Mouse (Mus musculus) heart, embryonic 10.5 days (tissue): ENCODE results near the gene Trmt11. TPM values are rescaled to one million over a fixed set of nuclear protein-coding genes. Genes with fewer than 3 reads are reported as not detected.
A peak's percentile ranks its signal among the peaks of the same experiment; 100 is the strongest.
"Not testable (repeated sequence)": the region's sequence is repeated elsewhere in the genome, so short reads cannot be mapped to it uniquely, and the experiment has no call there.

ENCODE experiments used
- DNase-seq: peaks from one replicate; pipeline ENCODE4 v3.0.0-alpha.2; 2017; ENCODE audit warnings: low spot score
- H3K27ac ChIP-seq: fragments of 300-500 bp; sonication (generic); 2 replicates; pipeline ENCODE4 v1.5.1; 2016; ENCODE audit warnings: mild to moderate bottlenecking
- H3K27me3 ChIP-seq: fragments of 300-500 bp; sonication (generic); 2 replicates; pipeline ENCODE4 v1.6.1; 2016; ENCODE audit warnings: mild to moderate bottlenecking; ENCODE audit not compliant: poor library complexity, insufficient read depth, severe bottlenecking
- H3K36me3 ChIP-seq: fragments of 300-500 bp; sonication (generic); 2 replicates; pipeline ENCODE4 v1.6.1; 2016; ENCODE audit warnings: mild to moderate bottlenecking, moderate library complexity
- H3K4me1 ChIP-seq: fragments of 300-500 bp; sonication (generic); 2 replicates; pipeline ENCODE4 v1.6.1; 2016; ENCODE audit warnings: mild to moderate bottlenecking
- H3K4me3 ChIP-seq: fragments of 300-500 bp; sonication (generic); 2 replicates; pipeline ENCODE4 v1.5.1; 2016; ENCODE audit warnings: mild to moderate bottlenecking, moderate library complexity
- H3K9me3 ChIP-seq: fragments of 300-500 bp; sonication (generic); 2 replicates; pipeline ENCODE4 v1.6.1; 2016; ENCODE audit warnings: mild to moderate bottlenecking, moderate library complexity
- WGBS: fragments of 180-500 bp; shearing (Covaris S2); methylation state at CpG from one replicate; pipeline ENCODE4 v1.1.7; 2016; 5-methylcytosine and 5-hydroxymethylcytosine counted together
- polyA plus RNA-seq: library from polyadenylated mRNA; unstranded; fragments of >200 nt; fragmentation: Nextera tagmentation; extraction: Ambion mirVana; gene quantifications from 2 replicates; pipeline ENCODE4 v1.2.1, GENCODE M21; 2016

Trmt11 gene
- 23.1 and 30.3 TPM in 2 replicates for polyA plus RNA-seq

GRCm38 (mm10) chr10:30600542-30600966 is at the start of gene Trmt11:
Trmt11 (minus strand) TSS chr10:30600749.
- H3K27me3 ChIP-seq: no peaks in the 10 kb centered on the region
- peak within 1 kb of the TSS; percentile 96 for H3K27ac ChIP-seq
- peak within 1 kb of the TSS; percentile 91 for H3K4me3 ChIP-seq
- peaks cover 5% of the 10 kb centered on the region; the same call in 1 of the 2 replicates for H3K4me1 ChIP-seq
- peaks cover 18% of the 10 kb centered on the region for H3K36me3 ChIP-seq
- WGBS: under 1% methylated on average over 28 of the region's 28 CpGs
- DNase-seq: peak; percentile 97
- H3K9me3 ChIP-seq: no peaks in the 10 kb centered on the region

- WGBS: 85% methylated on average over 2 of the region's 2 CpGs
Observed at GRCm38 (mm10) chr10:30647681-30648080, 47.1 kb upstream of the Trmt11 start.

GRCm38 (mm10) chr10:30638216-30638615 is 37.7 kb upstream of the Trmt11 start:
- no peak for DNase-seq
- H3K27me3 ChIP-seq: no peaks in the 10 kb centered on the region
- no peak overlapping the region for H3K4me3 ChIP-seq
- H3K27ac ChIP-seq: no peak overlapping the region
- no peaks in the 10 kb centered on the region for H3K9me3 ChIP-seq
- H3K4me1 ChIP-seq: no peaks in the 10 kb centered on the region
- 79% methylated on average over 3 of the region's 3 CpGs for WGBS
- no peaks in the 10 kb centered on the region for H3K36me3 ChIP-seq

More at GRCm38 (mm10) chr10:30647681-30648080, 47.1 kb upstream of the Trmt11 start:
- Histone ChIP-seq H3K4me3 (no peak overlapping the region), H3K27ac (no peak overlapping the region), H3K36me3 (peaks cover 17% of the 10 kb centered on the region), H3K4me1 (no peaks in the 10 kb centered on the region), H3K27me3 (no peaks in the 10 kb centered on the region), H3K9me3 (no peaks in the 10 kb centered on the region)
- no peak for DNase-seq

- not testable (repeated sequence) for H3K27ac ChIP-seq, H3K9me3 ChIP-seq, DNase-seq, H3K27me3 ChIP-seq, H3K36me3 ChIP-seq, H3K4me1 ChIP-seq, H3K4me3 ChIP-seq
- 70% methylated on average over 1 of the region's 1 CpGs for WGBS
Observed at GRCm38 (mm10) chr10:30636474-30637154, 36.1 kb upstream of the Trmt11 start.

- Histone ChIP-seq H3K27ac (no peak overlapping the region), H3K9me3 (no peaks in the 10 kb centered on the region), H3K36me3 (no peaks in the 10 kb centered on the region), H3K4me3 (no peak overlapping the region), H3K27me3 (no peaks in the 10 kb centered on the region), H3K4me1 (no peaks in the 10 kb centered on the region)
- WGBS: 96% methylated on average over 1 of the region's 1 CpGs
- DNase-seq: no peak
Observed at GRCm38 (mm10) chr10:30632718-30633117, 32.2 kb upstream of the Trmt11 start.

GRCm38 (mm10) chr10:30629977-30630376 is 29.4 kb upstream of the Trmt11 start:
- Histone ChIP-seq H3K4me1 (no peaks in the 10 kb centered on the region), H3K4me3 (no peak overlapping the region), H3K9me3 (no peaks in the 10 kb centered on the region), H3K27me3 (no peaks in the 10 kb centered on the region), H3K36me3 (no peaks in the 10 kb centered on the region), H3K27ac (no peak overlapping the region)
- no peak for DNase-seq

- H3K9me3 ChIP-seq: no peaks in the 10 kb centered on the region
- no peaks in the 10 kb centered on the region for H3K36me3 ChIP-seq
- no peak within 1 kb of the TSS for H3K27ac ChIP-seq
- WGBS: 84% methylated on average over 3 of the region's 3 CpGs
- no peak within 1 kb of the TSS for H3K4me3 ChIP-seq
- H3K27me3 ChIP-seq: no peaks in the 10 kb centered on the region
- H3K4me1 ChIP-seq: no peaks in the 10 kb centered on the region
- no peak for DNase-seq
Observed at GRCm38 (mm10) chr10:30629513-30629912, 29.0 kb upstream of the Trmt11 start, which contains the start of gene Hint3. Hint3 (minus strand) TSS chr10:30629632.

- WGBS: 84% methylated on average over 11 of the region's 11 CpGs
- not testable (repeated sequence) for H3K9me3 ChIP-seq, H3K27ac ChIP-seq, H3K4me1 ChIP-seq, DNase-seq, H3K27me3 ChIP-seq, H3K4me3 ChIP-seq, H3K36me3 ChIP-seq
Observed at GRCm38 (mm10) chr10:30628444-30628843, 27.9 kb upstream of the Trmt11 start.

GRCm38 (mm10) chr10:30627548-30627947 is 27.0 kb upstream of the Trmt11 start:
- H3K27ac ChIP-seq: no peak overlapping the region
- WGBS: 30% methylated on average over 1 of the region's 1 CpGs

GRCm38 (mm10) chr10:30624161-30625019 is 23.8 kb upstream of the Trmt11 start:
- no peak for DNase-seq
- WGBS: 68% methylated on average over 5 of the region's 5 CpGs
- H3K4me1 ChIP-seq: no peaks in the 10 kb centered on the region
- no peaks in the 10 kb centered on the region for H3K27me3 ChIP-seq
- H3K36me3 ChIP-seq: no peaks in the 10 kb centered on the region
- no peaks in the 10 kb centered on the region for H3K9me3 ChIP-seq
- no peak overlapping the region for H3K4me3 ChIP-seq
- H3K27ac ChIP-seq: no peak overlapping the region

More at GRCm38 (mm10) chr10:30627548-30627947, 27.0 kb upstream of the Trmt11 start:
- Histone ChIP-seq H3K36me3 (no peaks in the 10 kb centered on the region), H3K4me3 (no peak overlapping the region), H3K9me3 (no peaks in the 10 kb centered on the region), H3K27me3 (no peaks in the 10 kb centered on the region), H3K4me1 (no peaks in the 10 kb centered on the region)
- no peak for DNase-seq

- DNase-seq: no peak
- no peaks in the 10 kb centered on the region for H3K27me3 ChIP-seq
- no peak overlapping the region for H3K27ac ChIP-seq
- no peaks in the 10 kb centered on the region for H3K4me1 ChIP-seq
- H3K36me3 ChIP-seq: no peaks in the 10 kb centered on the region
- H3K9me3 ChIP-seq: no peaks in the 10 kb centered on the region
- H3K4me3 ChIP-seq: no peak overlapping the region
Observed at GRCm38 (mm10) chr10:30622928-30623327, 22.4 kb upstream of the Trmt11 start.

- Histone ChIP-seq H3K4me1 (no peaks in the 10 kb centered on the region; the same call in 1 of the 2 replicates), H3K36me3 (no peaks in the 10 kb centered on the region), H3K4me3 (peak overlapping the region; percentile 79), H3K27ac (peak overlapping the region; percentile 98; the same call in 1 of the 2 replicates), H3K27me3 (no peaks in the 10 kb centered on the region), H3K9me3 (no peaks in the 10 kb centered on the region)
- 42% methylated on average over 3 of the region's 3 CpGs for WGBS
- no peak for DNase-seq
Observed at GRCm38 (mm10) chr10:30618918-30619210, 18.3 kb upstream of the Trmt11 start.
